Mouse (Mus musculus): ENCODE measurements at regions not wholly inside any gene's neighbourhood (a gene's known extent, or its start where the extent isn't known, plus 50 kb on each side); places are given as distances from the start of the nearest gene placed in this dataset.

DNA sequence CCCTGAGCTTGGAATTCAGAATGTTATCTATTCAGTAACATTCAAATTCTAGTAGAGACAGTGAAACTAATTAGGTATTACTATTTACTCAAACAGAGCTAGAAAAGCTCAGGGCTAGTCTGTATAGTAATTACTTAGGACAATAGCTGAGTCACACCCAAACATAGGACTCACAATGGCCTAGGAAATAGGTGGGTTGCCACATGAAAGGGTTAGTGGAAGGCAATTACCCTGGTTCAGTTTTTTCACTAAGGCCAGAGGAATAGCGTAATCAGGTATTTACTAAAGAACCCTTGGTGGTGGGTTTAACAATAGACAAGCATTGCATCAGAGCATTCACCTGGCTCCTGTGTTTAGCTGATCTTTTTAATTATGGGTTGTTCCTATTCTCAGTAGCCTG, 664.7 kb upstream of the Vrk2 start:
- TF ChIP-seq CTCF (IDR thresholded peaks at IDR 0.05; ENCODE audit: low read depth) (no peak), EP300 (optimal IDR thresholded peaks at IDR 0.05) (no peak)
